Mouse (Mus musculus) ES-Bruce4 (cell line): ENCODE data around the gene Dcst1. TPM values are rescaled to one million over a fixed set of nuclear protein-coding genes. Genes with fewer than 3 reads are reported as not detected.

Experiments used
- H3K27ac ChIP-seq: 2 replicates; pipeline ENCODE4 v1.5.1; 2012; ENCODE audit warnings: low read length, inconsistent platforms; ENCODE audit not compliant: insufficient read depth
- H3K27me3 ChIP-seq: 2 replicates; pipeline ENCODE4 v1.6.1; 2012; ENCODE audit warnings: mild to moderate bottlenecking, low read length, inconsistent platforms; ENCODE audit not compliant: control insufficient read depth, poor library complexity, insufficient read depth, severe bottlenecking
- H3K36me3 ChIP-seq: 2 replicates; pipeline ENCODE4 v1.6.1; 2012; ENCODE audit warnings: inconsistent platforms, mild to moderate bottlenecking, low read length, moderate library complexity; ENCODE audit not compliant: control insufficient read depth, poor library complexity, insufficient read depth, severe bottlenecking
- H3K4me1 ChIP-seq: one replicate; pipeline ENCODE4 v1.8.1; 2011; ENCODE audit warnings: low read length; ENCODE audit not compliant: control insufficient read depth, insufficient read depth
- H3K4me3 ChIP-seq: 2 replicates; pipeline ENCODE4 v1.5.1; 2011; ENCODE audit warnings: low read depth, mild to moderate bottlenecking, low read length
- H3K9ac ChIP-seq: 2 replicates; pipeline ENCODE4 v1.6.1; 2012; ENCODE audit warnings: low read depth, mild to moderate bottlenecking, inconsistent platforms; ENCODE audit not compliant: poor library complexity, severe bottlenecking
- H3K9me3 ChIP-seq: replicated peaks from 2 replicates; pipeline ENCODE4 v1.6.1; 2012; ENCODE audit warnings: mild to moderate bottlenecking, low read length, inconsistent platforms; ENCODE audit not compliant: control insufficient read depth, poor library complexity, insufficient read depth, severe bottlenecking
- CTCF ChIP-seq: IDR thresholded peaks from one replicate; pipeline ENCODE4 v1.8.1; 2011; ENCODE audit warnings: low read depth, low read length
- EP300 ChIP-seq: IDR thresholded peaks from 2 replicates; pipeline ENCODE4 v1.6.1; 2011; ENCODE audit warnings: low read depth, low read length; ENCODE audit not compliant: insufficient read depth
- POLR2A ChIP-seq: IDR thresholded peaks from one replicate; pipeline ENCODE4 v1.8.1; 2011; ENCODE audit warnings: low read length; ENCODE audit not compliant: insufficient read depth
- polyA plus RNA-seq: library from polyadenylated mRNA; stranded (reverse); fragments of >200 nt; gene quantifications from 2 replicates; pipeline ENCODE4 v1.2.4, GENCODE M21; 2011; ENCODE audit warnings: low read depth; ENCODE audit not compliant: missing spikeins, insufficient read depth, insufficient read length

Gene Dcst1
- polyA plus RNA-seq, 1 experiment: not detected

DNA sequence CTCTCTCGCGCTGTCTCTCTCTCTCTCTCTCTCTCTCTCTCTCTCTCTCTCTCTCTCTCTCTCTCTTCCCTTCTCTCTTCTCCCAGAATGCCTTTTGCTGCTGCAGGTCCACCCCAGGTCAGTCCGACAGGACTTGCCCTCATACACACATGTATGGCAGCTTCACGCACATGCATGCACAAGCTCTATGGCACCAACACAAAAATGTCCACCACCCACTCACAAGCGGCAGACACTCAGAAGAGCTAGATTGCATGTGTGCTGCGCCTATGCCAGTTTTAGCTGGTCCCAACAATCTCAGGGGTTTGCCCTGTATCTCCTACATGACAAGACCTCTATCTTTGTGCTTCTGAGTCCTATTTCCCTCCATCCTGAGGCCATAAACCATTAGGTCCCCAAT is 47.8 kb downstream of the Dcst1 start:
- Histone ChIP-seq H3K9me3 (no peaks in the 10 kb centered on the region), H3K9ac (no peak overlapping the region), H3K4me1 (no peaks in the 10 kb centered on the region), H3K27me3 (peaks cover 17% of the 10 kb centered on the region), H3K27ac (no peak overlapping the region), H3K4me3 (no peak overlapping the region), H3K36me3 (no peaks in the 10 kb centered on the region)
- TF ChIP-seq POLR2A: no peak
- TF ChIP-seq EP300: no peak
- TF ChIP-seq CTCF: no peak

DNA sequence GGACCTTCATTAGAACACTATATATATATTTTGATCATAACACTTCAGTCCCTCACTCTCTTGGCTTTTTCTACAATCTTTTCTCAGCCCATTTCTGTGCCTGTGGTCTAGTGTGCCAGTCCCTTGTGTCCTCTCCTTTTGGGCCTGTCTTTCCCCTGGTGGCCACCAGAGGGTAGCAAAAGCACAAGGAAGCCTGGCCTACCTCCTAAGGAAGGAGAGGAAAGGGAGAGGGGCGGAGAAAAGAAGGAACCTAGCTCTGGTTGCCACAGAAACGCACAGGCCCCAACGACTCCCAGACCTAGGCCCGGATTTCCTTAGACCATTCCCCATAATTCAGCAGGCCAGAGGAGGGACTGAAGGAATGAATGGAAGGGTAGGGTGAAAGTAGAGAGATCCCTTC is 48.2 kb downstream of the Dcst1 start:
- TF ChIP-seq POLR2A (no peak), EP300 (no peak), CTCF (no peak)
- Histone ChIP-seq H3K9me3 (no peaks in the 10 kb centered on the region), H3K4me3 (no peak overlapping the region), H3K27me3 (peaks cover 15% of the 10 kb centered on the region), H3K4me1 (no peaks in the 10 kb centered on the region), H3K27ac (no peak overlapping the region), H3K36me3 (no peaks in the 10 kb centered on the region), H3K9ac (no peak overlapping the region)

DNA sequence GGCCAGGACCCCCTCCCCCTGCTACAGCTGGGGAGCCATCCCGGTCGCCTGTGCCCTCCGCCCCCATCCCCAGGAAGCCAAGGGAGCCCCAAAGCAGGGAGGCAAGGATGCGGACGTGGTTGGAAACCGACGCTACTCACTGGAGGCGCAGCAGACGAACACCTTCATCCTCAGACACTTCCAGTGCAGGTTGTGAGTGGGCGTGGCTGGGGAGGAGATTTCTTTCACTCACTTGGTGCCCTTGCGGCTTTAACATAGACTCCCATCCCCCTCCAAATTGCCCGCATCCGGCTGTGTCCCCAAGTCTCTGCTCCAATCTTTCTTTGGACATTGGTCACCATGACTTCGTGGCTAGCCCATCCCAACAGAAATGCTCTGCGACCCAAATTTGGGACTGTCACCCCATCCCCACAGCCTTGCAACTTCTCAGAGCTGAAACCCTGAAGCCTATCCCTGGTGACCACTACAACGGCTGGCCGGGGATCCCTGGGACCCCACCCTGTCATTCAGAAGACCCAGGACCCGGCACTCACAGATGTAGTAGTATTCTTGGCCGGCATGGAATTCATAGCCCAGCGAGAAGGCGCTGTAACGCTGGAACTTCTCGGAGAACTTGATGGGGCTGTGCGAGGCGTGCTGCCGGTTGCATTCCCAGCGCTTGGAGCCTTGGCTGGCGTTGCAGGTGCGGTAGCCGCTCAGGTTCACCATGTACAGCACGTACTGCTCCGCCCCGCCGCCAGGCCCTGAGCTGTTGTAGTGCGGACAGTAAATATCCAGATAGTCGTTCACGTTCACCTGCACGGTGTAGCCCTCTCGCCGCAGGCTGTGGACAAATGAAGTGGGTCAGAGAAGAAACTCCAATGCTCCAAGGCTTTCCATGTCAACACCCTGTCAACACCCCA is 48.9 kb downstream of the Dcst1 start:
- H3K27ac ChIP-seq: no peak overlapping the region
- H3K9me3 ChIP-seq: no peaks in the 10 kb centered on the region
- no peaks in the 10 kb centered on the region for H3K4me1 ChIP-seq
- H3K4me3 ChIP-seq: peak overlapping the region; percentile 24
- H3K9ac ChIP-seq: peak overlapping the region; percentile 53; the same call in 1 of the 2 replicates
- peaks cover 10% of the 10 kb centered on the region for H3K27me3 ChIP-seq
- TF ChIP-seq EP300 (no peak), CTCF (no peak), POLR2A (no peak)
- H3K36me3 ChIP-seq: no peaks in the 10 kb centered on the region

DNA sequence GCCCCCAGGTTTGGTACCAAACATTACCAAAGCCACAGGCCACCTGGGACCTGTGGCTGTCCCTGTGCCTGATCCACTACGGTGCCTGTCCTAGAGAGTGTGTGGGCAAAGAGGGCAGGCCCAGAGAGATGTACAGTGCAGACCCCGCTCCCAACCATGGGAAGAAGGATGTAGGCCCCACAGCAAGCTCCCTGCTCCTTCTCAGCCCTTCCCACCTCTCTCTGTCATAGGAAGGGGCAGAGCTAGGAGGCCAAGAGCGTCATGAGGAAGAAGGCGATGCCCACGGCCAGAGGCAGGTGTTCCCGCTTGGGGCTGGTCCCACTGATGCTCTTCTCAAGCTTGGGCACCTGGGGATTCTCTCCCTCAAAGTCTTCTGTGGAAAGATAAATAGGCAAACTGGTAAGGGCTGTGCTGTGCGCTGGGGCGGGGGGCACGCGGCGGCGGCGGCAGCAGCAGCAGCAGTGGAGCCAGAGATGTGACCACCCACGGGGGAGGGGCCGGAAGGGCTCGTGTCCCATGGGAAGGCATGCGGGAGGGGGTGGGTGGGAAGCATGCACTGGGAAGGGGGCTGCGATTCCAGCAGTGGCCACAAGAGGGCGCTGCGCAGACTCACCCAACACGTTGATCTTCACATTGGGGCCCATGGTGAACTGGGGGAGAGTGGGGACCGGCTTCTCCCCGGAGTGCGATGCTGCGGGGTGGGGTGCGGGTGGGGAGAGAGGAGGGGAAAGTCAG is 49.7 kb downstream of the Dcst1 start:
- Histone ChIP-seq H3K4me3 (peak overlapping the region; percentile 71), H3K36me3 (no peaks in the 10 kb centered on the region), H3K9ac (peak overlapping the region; percentile 53), H3K4me1 (no peaks in the 10 kb centered on the region), H3K27ac (no peak overlapping the region), H3K9me3 (no peaks in the 10 kb centered on the region), H3K27me3 (peaks cover 7% of the 10 kb centered on the region)
- no peak for TF ChIP-seq EP300

DNA sequence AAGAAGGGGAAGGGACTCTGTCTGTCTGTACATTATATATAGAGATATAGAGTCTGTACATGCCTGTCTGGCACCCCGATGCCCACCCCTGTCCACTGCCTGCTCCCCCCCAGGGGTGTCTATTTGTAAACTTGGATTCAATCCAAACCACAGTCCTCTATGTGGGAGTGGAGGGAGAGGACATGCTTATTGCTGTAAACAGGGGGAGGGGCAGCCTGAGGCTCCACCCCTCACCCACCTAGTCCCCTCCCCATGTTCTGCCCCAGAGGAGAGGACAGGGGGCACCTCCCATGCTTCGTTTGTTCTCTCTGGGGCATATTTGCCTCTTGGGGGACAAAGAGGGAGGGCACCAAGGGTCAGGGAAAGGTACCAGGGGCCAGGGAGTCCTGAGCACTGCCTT is 50.3 kb downstream of the Dcst1 start:
- no peaks in the 10 kb centered on the region for H3K36me3 ChIP-seq
- peak overlapping the region; percentile 53; the same call in 1 of the 2 replicates for H3K9ac ChIP-seq
- H3K4me1 ChIP-seq: no peaks in the 10 kb centered on the region
- H3K9me3 ChIP-seq: no peaks in the 10 kb centered on the region
- H3K4me3 ChIP-seq: peak overlapping the region; percentile 71
- TF ChIP-seq CTCF (no peak), EP300 (no peak), POLR2A (no peak)
- H3K27ac ChIP-seq: no peak overlapping the region
- H3K27me3 ChIP-seq: peaks cover 4% of the 10 kb centered on the region

DNA sequence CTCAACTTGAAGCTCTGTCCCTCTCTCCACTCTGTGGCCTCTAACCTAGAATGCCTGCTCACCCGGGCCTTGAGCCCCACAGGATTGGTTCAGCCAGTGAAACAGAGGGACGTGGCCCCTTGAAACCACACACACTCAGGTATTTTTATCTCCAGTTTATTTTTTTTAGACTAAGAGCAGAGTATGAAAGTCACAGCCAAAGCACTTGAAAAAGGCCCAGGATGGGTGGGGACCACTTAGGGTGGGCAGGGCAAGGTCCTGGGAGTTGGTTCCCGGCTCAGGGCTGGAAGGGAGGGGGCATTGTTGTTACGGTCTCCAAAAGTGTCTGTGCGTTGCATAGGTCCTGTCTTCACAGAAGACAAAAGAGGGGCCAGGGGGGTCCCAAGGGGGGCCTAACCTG is 50.7 kb downstream of the Dcst1 start:
- H3K27ac ChIP-seq: 0 out of 2 replicates have a peak overlapping the region, but pooled peaks have one; percentile 42
- H3K36me3 ChIP-seq: no peaks in the 10 kb centered on the region
- H3K27me3 ChIP-seq: no peaks in the 10 kb centered on the region; the same call in none of the 2 replicates
- no peaks in the 10 kb centered on the region for H3K4me1 ChIP-seq
- H3K9ac ChIP-seq: 0 out of 2 replicates have a peak overlapping the region, but pooled peaks have one; percentile 53
- no peak overlapping the region for H3K4me3 ChIP-seq
- no peak for TF ChIP-seq CTCF
- no peak for TF ChIP-seq EP300
- no peak for TF ChIP-seq POLR2A
- H3K9me3 ChIP-seq: no peaks in the 10 kb centered on the region
